Mouse (Mus musculus): ENCODE measurements around the gene Cbll1.
A peak's percentile ranks its signal among the peaks of the same experiment; 100 is the strongest.

Gene Cbll1

DNA sequence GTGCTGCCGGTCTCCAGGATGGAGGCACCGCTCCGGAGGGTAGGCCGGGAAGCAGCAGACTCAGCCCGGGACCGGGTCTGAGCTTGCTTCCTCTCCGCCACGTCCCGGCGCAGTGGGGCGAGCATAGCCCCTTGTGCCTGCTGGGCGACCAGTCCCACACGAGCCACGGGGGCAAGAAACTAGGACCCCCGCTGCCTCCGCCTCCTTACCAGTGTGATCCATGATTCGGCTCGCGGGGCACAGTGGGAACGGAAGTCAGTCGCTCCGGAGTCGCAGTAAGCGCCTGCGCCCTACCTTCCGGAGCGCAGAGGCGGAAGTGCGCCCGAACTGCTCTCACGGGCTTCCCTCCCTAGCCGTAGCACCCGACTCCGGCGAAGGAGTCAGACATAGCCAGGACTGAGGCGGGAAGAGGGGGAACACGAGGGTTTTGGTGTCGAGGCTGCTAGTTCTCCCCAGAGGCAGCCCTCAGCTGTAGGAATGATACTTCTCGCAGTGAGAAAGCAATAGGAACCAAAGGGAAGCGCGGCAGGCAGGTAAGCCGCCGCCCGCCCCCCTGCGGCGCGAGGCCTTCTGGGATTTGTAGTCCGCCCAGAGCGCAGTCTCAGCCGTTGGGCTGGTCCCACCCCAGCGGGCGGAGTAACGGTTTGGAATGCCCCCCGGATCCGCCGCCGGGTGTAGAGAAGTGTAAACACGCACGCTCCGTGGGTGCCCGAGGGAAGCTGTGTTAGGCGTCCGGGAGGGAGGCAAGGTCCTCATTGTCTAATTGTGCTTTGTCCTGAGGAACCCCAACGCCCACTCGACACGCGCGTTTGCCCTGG, at the start of gene Cbll1:
Cbll1 (minus strand) TSS at position 303 of the 818 bp plus-strand sequence.
- peak; percentile 96 for DNase-seq (ENCODE audit: low read depth, low spot score)

GRCm38 (mm10) chr12:31546061-31546460, 46.6 kb upstream of the Cbll1 start:
- DNase-seq (ENCODE audit: low read depth, low spot score) = no peak

DNA sequence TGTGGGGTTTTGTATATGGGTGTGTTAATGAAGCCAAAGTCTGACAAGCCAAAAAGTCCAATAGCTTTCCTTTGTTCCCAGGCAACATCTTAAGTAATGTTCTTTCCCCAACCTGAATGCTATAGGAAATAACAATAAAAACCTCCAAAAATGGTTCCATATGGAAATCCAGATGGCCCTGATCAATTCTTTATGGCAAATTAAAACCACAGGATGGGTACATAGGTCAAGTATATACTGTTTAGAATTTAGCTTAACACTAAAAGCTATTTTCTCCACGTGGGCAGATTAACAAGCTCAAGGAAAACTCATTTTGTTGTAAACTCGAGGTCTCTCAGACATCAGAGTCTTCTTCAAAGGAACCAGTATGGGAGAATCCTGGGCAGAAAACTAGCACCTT, 45.8 kb upstream of the Cbll1 start:
- no peak for DNase-seq (ENCODE audit: low read depth, low spot score)

DNA sequence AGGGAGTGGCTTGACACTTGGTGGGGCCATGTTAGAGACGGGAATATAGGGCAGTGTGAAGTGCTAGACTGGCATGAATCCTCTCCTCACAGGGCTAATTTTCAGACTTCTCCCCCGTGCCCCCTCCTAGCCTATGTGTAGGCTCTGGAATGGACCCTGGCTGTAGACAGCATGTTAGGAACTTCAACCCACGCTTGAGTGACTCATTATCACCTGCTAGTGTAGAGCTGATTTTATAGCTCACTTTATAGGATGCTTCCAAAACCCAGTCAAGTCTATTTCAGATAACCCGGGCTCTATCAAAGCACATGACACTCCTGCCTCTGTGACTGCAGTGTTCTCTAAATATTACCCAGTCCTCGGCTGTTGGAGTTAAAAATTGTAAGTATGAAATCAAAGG, 42.1 kb upstream of the Cbll1 start:
- no peak for DNase-seq (ENCODE audit: low read depth, low spot score)

DNA sequence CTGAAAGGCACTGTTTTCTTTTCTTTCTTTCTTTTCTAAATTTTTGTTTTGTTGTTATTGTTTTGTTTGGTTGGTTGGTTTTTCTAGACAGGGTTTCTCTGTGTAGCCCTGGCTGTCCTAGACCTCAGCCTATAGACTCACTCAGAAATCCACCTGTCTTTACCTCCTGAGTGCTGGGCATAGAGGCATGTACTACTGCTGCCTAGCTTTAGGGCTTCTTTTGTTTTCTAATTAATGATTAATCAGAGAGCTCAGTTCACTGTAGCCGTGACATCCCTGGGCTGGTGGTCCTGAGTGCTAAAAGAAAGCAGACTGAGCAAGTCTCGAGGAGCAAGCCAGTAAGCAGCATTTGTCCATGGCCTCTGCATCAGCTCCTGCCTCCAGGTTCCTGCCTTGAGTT, 40.4 kb upstream of the Cbll1 start:
- no peak for DNase-seq (ENCODE audit: low read depth, low spot score)

GRCm38 (mm10) chr12:31537515-31538230, 38.3 kb upstream of the Cbll1 start:
- no peak for DNase-seq (ENCODE audit: low read depth, low spot score)

- DNase-seq (ENCODE audit: low read depth, low spot score) = no peak
Measured at GRCm38 (mm10) chr12:31534060-31534843, 34.8 kb upstream of the Cbll1 start.

GRCm38 (mm10) chr12:31533218-31533908, 33.9 kb upstream of the Cbll1 start:
- DNase-seq (ENCODE audit: low read depth, low spot score) = peak; percentile 65

DNA sequence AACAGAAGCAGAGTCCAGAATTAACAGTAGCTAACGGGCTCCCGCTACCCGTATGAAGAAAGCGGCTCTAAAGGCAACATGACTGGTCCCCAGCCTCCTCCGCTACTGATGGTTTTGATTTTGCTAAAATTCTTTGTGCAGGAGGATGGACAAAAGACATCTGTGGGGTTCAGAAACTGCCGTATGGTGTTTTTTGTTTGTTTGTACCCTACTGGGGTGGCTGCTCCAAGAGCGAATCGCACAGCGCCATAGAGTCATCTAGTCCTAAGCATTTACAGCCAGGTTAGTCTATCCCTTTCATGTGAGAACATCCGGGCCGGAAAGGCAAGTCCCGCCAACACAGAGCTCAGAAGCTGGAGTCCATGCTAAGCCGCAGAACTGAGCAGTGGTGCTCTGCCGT, 32.6 kb upstream of the Cbll1 start:
- DNase-seq (ENCODE audit: low read depth, low spot score) = no peak

GRCm38 (mm10) chr12:31527407-31527806, 28.0 kb upstream of the Cbll1 start:
- DNase-seq (ENCODE audit: low read depth, low spot score) = no peak

DNA sequence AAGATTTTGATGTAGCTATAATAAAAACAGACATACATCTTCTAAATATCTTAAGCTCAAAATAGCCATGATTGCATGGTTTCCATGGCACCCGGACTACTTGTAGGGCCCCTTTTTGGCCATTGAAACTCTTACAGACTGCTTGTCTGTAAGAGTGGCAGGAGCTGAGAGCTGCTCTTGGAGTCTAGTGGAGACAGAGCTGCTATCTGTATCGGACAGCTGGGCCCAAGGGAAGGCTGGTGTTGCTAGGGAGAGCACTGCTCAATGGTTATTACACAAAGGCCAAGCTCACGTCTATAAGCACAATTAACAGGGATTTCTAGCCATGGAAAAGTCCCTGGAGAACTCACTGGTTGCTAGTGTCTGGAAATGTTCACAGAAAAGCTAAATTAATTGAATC, 22.0 kb upstream of the Cbll1 start:
- DNase-seq (ENCODE audit: low read depth, low spot score) = no peak

DNA sequence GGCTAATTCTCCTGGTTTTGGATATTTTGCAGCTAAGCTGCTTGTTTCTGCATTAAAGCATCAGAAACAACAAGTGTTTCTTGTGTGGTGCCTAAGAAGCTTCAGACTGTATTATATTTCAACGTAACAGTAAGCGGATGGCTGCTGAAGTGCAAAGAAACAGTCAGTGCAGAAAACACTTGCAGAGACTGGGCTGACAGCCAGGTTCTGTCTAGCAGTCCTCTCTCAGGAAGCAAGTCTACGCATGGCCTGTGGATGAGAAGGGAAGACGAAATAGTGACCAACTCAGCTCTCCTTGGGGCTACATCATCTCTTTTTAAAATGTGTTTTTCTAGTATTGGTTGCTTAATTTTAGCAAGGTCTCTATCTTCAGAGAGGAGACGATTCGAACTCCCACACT, 20.7 kb upstream of the Cbll1 start:
- no peak for DNase-seq (ENCODE audit: low read depth, low spot score)

DNA sequence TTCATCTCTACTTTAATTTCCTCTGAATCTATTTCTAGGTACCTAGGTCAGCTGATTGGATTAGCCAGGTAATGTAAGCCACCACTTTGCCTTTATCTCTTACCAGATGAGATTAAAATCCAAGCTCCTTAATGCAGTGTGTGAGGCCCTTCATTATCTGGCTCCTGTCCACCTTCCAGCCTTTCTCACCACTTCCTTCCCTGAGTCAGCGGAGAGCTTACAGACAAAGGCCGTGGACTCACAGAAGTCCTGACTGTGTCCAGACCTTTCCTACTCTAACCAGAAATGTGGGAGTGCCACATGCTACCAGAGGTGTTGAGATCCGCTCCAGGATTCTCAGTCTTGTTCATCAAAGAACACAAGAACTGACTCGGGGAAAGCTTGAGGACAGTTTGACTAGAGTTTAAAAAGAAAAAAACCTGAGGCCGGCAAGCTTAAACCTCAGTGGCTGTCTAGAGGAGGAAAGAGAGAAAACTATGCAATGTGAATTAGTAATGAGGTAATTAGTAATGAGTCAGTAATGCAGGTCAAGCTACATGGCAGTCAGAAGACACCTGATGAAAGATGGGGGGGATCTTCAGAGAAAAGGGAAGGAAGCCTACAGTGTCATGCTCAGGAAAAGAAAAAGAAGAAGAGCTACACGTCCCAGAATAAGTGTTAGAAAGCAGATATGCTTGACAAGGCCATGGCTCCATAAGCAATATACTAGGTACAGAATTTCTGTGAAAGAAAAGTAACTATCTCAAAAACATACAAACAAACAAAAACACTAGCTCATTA, 14.5 kb upstream of the Cbll1 start:
- no peak for DNase-seq (ENCODE audit: low read depth, low spot score)

GRCm38 (mm10) chr12:31512634-31513411, 13.4 kb upstream of the Cbll1 start:
- DNase-seq (ENCODE audit: low read depth, low spot score) = no peak

DNA sequence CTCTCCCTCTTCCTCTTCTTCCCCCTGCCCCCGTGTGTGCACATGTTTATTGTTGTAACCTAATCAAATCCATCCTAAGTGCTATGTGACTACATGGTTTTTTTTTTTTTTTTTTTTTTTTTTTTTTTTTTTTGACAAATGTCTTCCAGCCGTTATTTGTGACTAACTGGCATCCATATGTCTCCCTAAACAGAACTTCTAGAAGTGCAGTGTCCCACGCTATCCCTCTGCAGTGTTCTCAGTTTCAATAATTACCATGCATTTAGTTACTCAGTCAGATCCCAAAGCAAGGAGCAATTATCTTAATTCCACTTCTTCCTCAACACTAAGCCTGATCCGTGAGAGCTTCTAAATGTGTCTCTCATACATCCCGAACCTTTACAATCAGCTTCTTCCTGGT, 11.8 kb upstream of the Cbll1 start:
- peak; percentile 71 for DNase-seq (ENCODE audit: low read depth, low spot score)

DNA sequence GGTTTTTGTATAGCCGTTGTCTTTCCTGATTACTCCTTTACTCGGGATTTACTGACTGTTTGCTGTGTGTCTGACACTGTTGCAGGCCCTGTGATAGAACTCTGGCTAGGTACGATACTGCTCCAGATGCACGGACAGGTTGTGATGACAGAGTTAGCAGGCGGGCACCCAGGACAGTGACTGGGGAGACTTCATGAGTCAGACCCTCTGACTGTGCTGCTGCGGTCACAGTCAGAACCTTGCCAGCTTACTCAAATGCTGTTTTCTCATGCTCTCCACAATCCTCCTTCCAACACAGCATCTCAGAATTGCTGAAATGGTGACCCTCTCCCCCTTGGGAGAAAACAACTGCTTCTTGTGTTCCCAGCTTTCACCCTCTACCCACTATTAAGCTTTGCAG, 9.1 kb upstream of the Cbll1 start:
- DNase-seq (ENCODE audit: low read depth, low spot score) = no peak

DNA sequence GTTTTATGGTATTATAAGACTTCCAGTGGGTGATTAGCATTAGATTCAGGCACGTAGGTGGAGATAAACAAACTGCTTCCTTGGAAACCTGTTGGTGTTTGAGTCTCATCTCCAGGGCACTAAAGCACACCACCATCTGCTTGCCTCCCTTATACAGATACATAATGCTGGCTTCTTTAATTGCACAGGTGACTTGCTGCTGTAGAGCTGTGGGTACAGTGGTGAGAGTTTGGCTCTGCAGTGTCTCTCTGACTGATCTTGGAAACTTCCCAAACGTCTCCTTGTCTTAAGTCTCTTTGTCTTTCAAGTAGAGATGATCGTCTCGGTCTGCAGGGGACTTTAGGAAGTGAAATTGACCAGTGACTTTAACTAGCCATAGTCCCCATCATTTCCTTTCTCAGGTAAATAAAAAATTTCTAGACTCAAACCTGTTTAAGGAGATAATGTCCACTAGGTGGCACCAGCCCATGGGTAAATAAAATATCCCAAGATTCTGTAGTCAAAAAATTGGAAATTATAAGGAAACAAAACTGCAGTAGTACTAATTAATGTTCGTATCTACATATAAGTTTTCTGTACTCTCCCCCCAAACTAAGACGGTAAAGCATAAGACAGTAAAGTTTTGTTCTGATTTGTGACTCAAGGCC, 8.4 kb upstream of the Cbll1 start:
- DNase-seq (ENCODE audit: low read depth, low spot score) = no peak

- DNase-seq (ENCODE audit: low read depth, low spot score) = no peak
Measured at GRCm38 (mm10) chr12:31503211-31503610, 3.8 kb upstream of the Cbll1 start.

GRCm38 (mm10) chr12:31501266-31501665, 1.9 kb upstream of the Cbll1 start:
- DNase-seq (ENCODE audit: low read depth, low spot score) = no peak

DNA sequence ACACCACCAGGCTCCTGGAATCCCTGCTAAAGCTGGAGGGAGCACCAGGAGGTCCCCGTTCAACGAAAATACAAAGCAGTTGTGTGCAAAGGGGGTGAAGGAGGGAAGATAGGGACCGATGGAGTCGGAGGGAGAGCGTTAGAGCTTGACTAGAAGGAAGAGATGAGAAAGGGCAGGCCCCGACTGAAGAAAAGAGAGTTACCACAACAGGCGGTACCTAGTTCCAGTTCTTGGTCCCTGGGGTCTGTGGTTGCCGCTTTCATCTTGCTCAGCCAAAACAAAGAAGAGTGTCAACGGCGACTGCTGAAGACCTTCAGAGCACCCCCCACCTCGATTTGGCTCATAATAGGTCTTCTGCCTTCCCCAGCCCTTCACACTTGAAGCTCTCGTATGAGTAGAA, 780 bp upstream of the Cbll1 start:
- no peak for DNase-seq (ENCODE audit: low read depth, low spot score)

Data from telencephalon, adult 2 months (tissue).